Mouse (Mus musculus) testis, adult 2 months (tissue): Measurements from ENCODE around the gene Fam181b. TPM values are rescaled to one million over a fixed set of nuclear protein-coding genes. Genes with fewer than 3 reads are reported as not detected.

Experiments used
- H3K27ac ChIP-seq: fragments of 200-500 bp; 2 replicates; pipeline ENCODE4 v1.5.1; 2012; ENCODE audit warnings: low read depth, low read length; ENCODE audit not compliant: control insufficient read depth, insufficient read depth
- H3K27me3 ChIP-seq: fragments of 200-500 bp; 2 replicates; pipeline ENCODE4 v1.6.1; 2012; ENCODE audit warnings: mild to moderate bottlenecking, low read length, moderate library complexity; ENCODE audit not compliant: control insufficient read depth, insufficient read depth
- H3K36me3 ChIP-seq: fragments of 200-500 bp; 2 replicates; pipeline ENCODE4 v1.6.1; 2012; ENCODE audit warnings: mild to moderate bottlenecking, low read length; ENCODE audit not compliant: control insufficient read depth, insufficient read depth
- H3K4me1 ChIP-seq: fragments of 200-500 bp; 2 replicates; pipeline ENCODE4 v1.6.1; 2012; ENCODE audit warnings: low read length; ENCODE audit not compliant: control insufficient read depth, insufficient read depth
- H3K4me3 ChIP-seq: fragments of 200-500 bp; 2 replicates; pipeline ENCODE4 v1.5.1; 2012; ENCODE audit warnings: low read depth, mild to moderate bottlenecking, low read length, moderate library complexity, mixed read lengths; ENCODE audit not compliant: control insufficient read depth
- CTCF ChIP-seq: fragments of 200-500 bp; IDR thresholded peaks from 2 replicates; pipeline ENCODE4 v1.5.1; 2012; ENCODE audit warnings: low read depth, mild to moderate bottlenecking, inconsistent platforms, low read length, moderate library complexity; ENCODE audit not compliant: control insufficient read depth, insufficient read depth, insufficient replicate concordance
- POLR2A ChIP-seq: fragments of 200-500 bp; IDR thresholded peaks from 2 replicates; pipeline ENCODE4 v1.6.1; 2012; ENCODE audit warnings: low read depth, mild to moderate bottlenecking, inconsistent platforms, low read length, moderate library complexity; ENCODE audit not compliant: control insufficient read depth
- polyA plus RNA-seq: library from polyadenylated mRNA; depleted of rRNA; stranded (reverse); fragments of >200 nt; gene quantifications from 2 replicates; pipeline ENCODE4 v1.2.3, GENCODE M21; 2012; rRNA removed

Gene Fam181b
- 0.31 and 0.32 TPM in 2 replicates for polyA plus RNA-seq

DNA sequence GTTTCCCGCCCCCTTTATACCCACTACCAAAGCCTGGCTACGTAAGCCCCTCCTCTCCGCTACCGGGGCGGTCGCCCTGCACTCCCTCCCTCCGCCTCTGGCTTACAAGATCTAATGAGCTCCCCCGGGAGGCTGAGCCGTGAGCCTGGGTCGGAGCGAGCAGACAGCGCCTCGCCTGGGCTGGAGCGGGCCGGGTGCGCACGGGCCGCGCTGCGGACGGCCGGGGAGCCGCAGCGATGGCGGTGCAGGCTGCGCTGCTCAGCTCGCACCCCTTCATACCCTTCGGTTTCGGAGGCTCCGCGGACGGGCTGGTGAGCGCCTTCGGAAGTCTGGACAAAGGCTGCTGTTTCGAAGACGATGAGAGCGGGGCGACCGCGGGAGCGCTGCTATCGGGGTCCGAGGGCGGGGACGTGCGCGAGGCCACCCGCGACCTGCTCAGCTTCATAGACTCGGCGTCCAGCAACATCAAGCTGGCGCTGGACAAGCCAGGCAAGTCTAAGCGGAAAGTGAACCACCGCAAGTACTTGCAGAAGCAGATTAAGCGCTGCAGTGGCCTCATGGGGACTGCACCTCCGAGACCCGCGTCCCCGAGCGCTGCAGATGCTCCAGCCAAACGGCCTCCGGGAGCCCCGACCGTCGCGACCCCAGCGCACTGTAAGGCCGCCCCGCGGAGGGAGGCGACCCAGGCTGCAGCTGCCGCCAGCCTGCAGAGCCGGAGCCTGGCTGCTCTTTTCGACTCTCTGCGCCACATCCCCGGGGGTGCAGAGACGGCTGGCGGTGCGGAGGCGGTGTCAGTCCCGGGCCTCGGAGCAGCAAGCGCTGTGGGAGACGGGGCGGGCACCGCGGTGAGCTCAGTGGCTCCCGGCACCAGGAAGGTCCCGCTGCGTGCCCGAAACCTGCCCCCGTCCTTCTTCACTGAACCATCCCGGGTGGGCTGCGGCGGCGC is at the start of gene Fam181b:
Gene Fam181b (plus strand): TSS at position 81 of the 946 bp plus-strand sequence.
- peaks cover 2% of the 10 kb centered on the region for H3K27me3 ChIP-seq
- H3K27ac ChIP-seq = no peak within 1 kb of the TSS
- peak within 1 kb of the TSS; percentile 84 for H3K4me3 ChIP-seq
- peaks cover 16% of the 10 kb centered on the region for H3K4me1 ChIP-seq
- TF ChIP-seq CTCF (no peak), POLR2A (no peak)
- H3K36me3 ChIP-seq = no peaks in the 10 kb centered on the region

DNA sequence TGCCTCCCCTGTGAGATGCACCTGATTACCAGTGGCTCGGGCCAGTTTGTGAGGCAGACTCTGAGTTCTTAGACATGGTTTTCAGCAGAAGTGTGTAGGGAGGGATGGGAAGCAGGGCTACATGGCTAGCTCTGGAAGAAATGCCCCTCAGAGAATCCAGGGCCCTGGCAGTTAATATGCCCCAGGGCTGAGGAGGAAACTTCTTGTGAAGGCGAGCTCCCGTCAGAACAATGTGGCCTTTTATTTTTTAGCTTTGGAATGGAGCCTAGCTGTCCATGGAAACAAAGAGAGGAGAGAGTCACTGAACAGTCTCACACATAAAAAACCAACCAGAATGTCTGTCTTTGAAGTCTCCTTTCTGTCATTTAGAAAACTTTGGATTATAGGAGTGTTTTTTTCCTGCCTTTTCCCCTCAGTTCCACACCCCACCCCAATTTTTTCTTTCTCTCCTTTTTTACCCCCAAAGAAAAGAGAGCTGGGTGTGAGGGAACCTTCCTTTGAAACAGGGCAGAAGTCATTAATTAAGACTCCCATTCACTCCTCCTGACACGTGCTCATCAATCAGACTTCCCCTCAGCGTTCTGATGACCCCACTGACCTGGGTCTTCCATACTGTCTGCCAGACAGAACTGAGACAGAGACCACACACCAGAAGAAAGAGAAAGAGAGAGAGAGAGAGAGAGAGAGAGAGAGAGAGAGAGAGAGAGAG is 41.7 kb upstream of the Fam181b start:
- TF ChIP-seq POLR2A = no peak
- no peak for TF ChIP-seq CTCF
- Histone ChIP-seq H3K27me3 (no peaks in the 10 kb centered on the region), H3K4me1 (no peaks in the 10 kb centered on the region), H3K36me3 (no peaks in the 10 kb centered on the region), H3K27ac (no peak overlapping the region; the same call in 1 of the 2 replicates), H3K4me3 (no peak overlapping the region)

DNA sequence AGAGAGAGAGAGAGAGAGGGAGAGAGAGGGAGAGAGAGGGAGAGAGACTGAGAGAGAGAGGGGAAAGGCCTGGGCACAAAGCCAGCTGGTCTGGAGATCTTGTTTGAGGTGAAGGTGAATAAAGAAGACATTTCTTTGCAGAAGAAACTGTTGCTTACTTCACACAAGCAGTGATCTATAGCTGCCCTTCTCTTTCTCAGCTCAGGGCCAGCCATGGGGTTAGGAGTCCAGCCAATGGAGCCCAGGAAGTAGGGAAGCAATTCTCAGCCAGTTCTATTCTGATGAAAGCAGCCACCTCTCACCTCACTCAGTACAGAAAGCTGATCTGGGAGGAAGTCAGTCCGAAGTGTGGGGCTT is 41.2 kb upstream of the Fam181b start:
- Histone ChIP-seq H3K36me3 (no peaks in the 10 kb centered on the region), H3K27ac (no peak overlapping the region; the same call in 1 of the 2 replicates), H3K4me1 (no peaks in the 10 kb centered on the region), H3K4me3 (no peak overlapping the region), H3K27me3 (no peaks in the 10 kb centered on the region)
- no peak for TF ChIP-seq CTCF
- TF ChIP-seq POLR2A = no peak

DNA sequence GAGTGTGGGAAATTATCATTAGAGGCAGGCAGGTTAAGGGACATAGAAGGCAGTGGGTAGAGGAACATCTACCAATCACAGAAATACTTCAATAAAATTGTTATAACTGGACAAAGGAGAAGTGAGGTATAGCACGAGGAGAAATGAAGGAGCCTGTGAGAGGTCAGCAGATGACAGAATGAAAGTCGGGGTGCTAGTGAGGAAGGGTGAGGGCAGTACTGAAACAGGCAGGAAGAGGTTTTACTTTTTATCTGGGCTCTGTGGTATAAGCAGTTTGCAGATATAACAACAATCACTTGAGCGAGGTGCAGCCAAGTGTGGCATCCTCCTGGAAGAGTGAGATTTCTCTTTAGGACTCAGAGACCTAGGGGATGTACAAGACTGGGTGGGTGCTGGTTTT is 40.1 kb upstream of the Fam181b start:
- Histone ChIP-seq H3K27ac (no peak overlapping the region), H3K36me3 (no peaks in the 10 kb centered on the region), H3K4me1 (no peaks in the 10 kb centered on the region), H3K4me3 (no peak overlapping the region), H3K27me3 (no peaks in the 10 kb centered on the region)
- no peak for TF ChIP-seq CTCF
- TF ChIP-seq POLR2A = no peak

DNA sequence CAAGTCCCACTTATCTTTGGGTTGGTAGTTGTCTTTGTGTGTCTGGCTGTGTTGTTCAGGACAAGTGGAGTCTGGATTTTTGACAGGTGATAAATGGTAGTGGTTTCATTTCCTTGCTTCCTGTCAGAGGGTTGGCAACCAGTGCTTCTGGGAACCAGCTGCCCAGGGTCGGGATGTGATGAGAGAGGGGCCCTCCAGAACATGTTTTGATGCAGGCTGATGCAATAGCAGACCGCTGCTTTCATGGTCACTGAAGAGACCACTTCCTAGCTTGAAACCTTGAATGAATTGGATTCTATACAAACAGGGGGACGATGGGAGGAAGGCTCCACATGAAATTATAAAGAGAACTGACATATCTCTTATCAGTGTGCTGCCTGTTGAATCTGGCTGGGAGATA is 35.3 kb upstream of the Fam181b start:
- Histone ChIP-seq H3K4me3 (no peak overlapping the region), H3K36me3 (no peaks in the 10 kb centered on the region), H3K4me1 (no peaks in the 10 kb centered on the region), H3K27ac (no peak overlapping the region), H3K27me3 (no peaks in the 10 kb centered on the region)
- TF ChIP-seq POLR2A (no peak), CTCF (no peak)

DNA sequence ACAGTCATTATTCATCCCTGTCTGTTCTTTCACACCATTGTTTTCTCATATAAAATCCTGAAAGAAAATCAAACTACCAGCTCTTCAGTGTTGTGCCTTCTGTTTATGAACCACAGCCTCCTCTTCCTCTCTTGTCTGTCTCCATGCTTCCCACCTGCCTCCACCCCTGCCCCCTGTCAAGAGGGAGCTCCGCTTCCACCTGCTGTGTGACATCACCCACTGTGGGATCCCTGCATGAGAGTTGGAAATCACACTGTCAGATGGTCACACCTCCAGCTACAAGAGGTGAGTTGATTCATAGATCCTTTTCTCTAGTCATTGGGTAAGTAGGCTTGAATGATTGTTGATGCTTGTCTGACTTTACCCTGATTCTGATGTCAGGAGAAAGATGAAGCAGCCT is 34.9 kb upstream of the Fam181b start:
- H3K27me3 ChIP-seq = no peaks in the 10 kb centered on the region
- H3K27ac ChIP-seq = no peak overlapping the region
- TF ChIP-seq CTCF = no peak
- no peak for TF ChIP-seq POLR2A
- H3K36me3 ChIP-seq = no peaks in the 10 kb centered on the region
- H3K4me3 ChIP-seq = no peak overlapping the region
- no peaks in the 10 kb centered on the region for H3K4me1 ChIP-seq

DNA sequence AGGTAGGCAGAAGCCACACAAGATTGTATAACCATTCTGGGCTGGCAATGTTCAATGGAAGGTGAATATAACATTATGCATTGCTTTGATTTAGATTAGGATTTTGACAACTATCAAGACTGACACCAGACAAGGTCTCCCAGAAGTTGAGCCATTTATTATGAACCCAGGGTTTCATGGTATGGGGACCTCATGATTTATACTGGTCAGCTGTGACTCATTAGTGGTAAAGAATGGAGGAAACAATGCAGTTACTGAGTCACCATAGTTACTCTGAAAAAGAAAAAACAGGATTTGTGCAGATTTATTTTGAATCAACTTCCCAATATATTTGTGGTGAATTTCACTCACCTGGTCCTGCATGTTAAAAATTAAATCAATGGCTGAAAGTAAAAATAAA is 18.8 kb upstream of the Fam181b start:
- TF ChIP-seq CTCF (no peak), POLR2A (no peak)
- H3K36me3 ChIP-seq = no peaks in the 10 kb centered on the region
- no peaks in the 10 kb centered on the region for H3K27me3 ChIP-seq
- no peak overlapping the region for H3K4me3 ChIP-seq
- no peaks in the 10 kb centered on the region for H3K4me1 ChIP-seq
- H3K27ac ChIP-seq = no peak overlapping the region
